Mouse (Mus musculus): Measurements from ENCODE around the gene Lin28a. TPM values are rescaled to one million over a fixed set of nuclear protein-coding genes. Genes with fewer than 3 reads are reported as not detected.

Lin28a gene
- total and polyA plus RNA-seq, 3 experiments: not detected

DNA sequence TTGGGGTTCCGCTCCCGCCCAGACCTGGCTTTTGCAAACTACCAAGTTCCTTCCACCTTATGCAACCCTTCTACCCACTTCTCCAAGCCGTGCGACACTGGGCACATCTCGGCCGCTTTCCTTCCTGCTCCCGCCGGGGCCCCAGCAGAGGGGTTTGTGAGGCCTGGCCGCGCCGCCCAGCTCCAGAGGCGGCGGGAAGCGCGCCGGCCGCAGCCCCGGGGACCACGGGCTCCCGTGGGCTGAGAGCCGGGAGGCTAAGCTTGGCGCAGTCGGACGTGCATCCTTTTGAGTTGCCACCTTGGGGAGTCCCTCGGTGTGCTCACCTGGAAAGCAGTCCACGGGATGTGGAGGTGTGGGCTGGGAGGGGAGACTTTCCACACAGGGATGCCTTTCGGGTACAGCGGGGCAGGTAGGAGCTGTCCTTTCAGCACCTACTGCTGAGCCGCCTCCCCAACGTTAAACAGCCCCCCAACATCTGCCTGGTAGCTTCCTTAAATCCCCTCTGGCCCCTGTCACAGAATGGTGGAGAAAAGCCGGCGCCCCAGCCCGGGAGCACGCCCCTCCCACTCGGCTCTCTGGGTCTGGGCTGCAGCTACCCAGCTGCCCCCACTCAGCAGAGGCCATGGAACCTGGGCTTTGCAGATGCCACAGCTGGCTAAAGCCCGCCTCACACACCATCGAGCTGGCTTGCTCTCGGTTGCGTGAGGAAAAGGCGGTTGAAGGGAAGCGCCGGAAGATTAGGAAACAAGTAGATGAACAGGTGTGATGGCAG, 50.3 kb downstream of the Lin28a start, which contains the start of gene Hmgn2:
Gene Hmgn2 (minus strand): TSS at position 501 of the 772 bp plus-strand sequence.
- Histone ChIP-seq H3K9ac (ENCODE audit: low read depth, low read length) (peak within 1 kb of the TSS; percentile 88), H3K27me3 (ENCODE audit: control insufficient read depth, insufficient read depth, low read length) (no peaks in the 10 kb centered on the region), H3K4me3 (peak within 1 kb of the TSS; percentile 99), H3K27ac (peak within 1 kb of the TSS; percentile 97), H3K79me2 (replicated peaks; ENCODE audit: control insufficient read depth, insufficient read depth, low read length) (no peaks in the 10 kb centered on the region), H3K4me1 (ENCODE audit: control insufficient read depth, insufficient read depth, low read length) (no peaks in the 10 kb centered on the region), H3K36me3 (ENCODE audit: control insufficient read depth, insufficient read depth, low read length) (peaks cover 7% of the 10 kb centered on the region)
- intact Hi-C loops (cut with DNase I): loop anchor here (2.0 kb wide), 1 partner anchor 32 kb away; the partner anchor contains the start of gene Dhdds
- WGBS: under 1% methylated on average over 42 of the region's 42 CpGs
- peak in 1 of 2 experiments; percentile 56 for DNase-seq
- TF ChIP-seq CTCF (IDR thresholded peaks at IDR 0.05): no peak
- TF ChIP-seq EP300 (IDR thresholded peaks at IDR 0.05; ENCODE audit: insufficient read depth, low read depth, low read length): no peak
- TF ChIP-seq POLR2A (IDR thresholded peaks at IDR 0.05; ENCODE audit: insufficient read depth, low read depth, low read length): no peak

DNA sequence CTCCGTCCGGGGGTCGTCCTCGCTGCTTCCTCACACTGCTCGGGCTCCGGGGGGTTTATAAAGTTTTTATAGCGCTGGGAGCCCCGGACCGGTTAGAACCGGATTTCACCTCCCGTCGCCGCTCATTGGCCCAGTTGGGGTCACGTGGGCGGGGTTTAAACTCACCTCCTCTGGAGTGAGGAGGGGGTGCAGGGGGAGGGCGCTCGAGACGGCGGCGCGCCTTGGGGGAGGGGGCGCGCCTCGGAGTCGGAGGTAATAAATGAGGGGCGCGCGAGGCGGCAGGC, 50.8 kb downstream of the Lin28a start:
- H3K4me3 ChIP-seq: peak overlapping the region; percentile 99
- WGBS: under 1% methylated on average over 28 of the region's 29 CpGs
- H3K27me3 ChIP-seq (ENCODE audit: control insufficient read depth, insufficient read depth, low read length): no peaks in the 10 kb centered on the region
- no peak for TF ChIP-seq CTCF (IDR thresholded peaks at IDR 0.05)
- no peak; the same call in none of the 2 replicates for TF ChIP-seq POLR2A (IDR thresholded peaks at IDR 0.05; ENCODE audit: insufficient read depth, low read depth, low read length)
- TF ChIP-seq EP300 (IDR thresholded peaks at IDR 0.05; ENCODE audit: insufficient read depth, low read depth, low read length): no peak
- H3K79me2 ChIP-seq (replicated peaks; ENCODE audit: control insufficient read depth, insufficient read depth, low read length): no peaks in the 10 kb centered on the region
- peak; percentile 84 to 90 for DNase-seq
- peak overlapping the region; percentile 88 for H3K9ac ChIP-seq (ENCODE audit: low read depth, low read length)
- peaks cover 7% of the 10 kb centered on the region for H3K36me3 ChIP-seq (ENCODE audit: control insufficient read depth, insufficient read depth, low read length)
- H3K4me1 ChIP-seq (ENCODE audit: control insufficient read depth, insufficient read depth, low read length): no peaks in the 10 kb centered on the region
- intact Hi-C loops (cut with DNase I): loop anchor here (2.0 kb wide), 2 partner anchors 33 to 37 kb away; partner anchors contain the start of gene Dhdds
- peak overlapping the region; percentile 97 for H3K27ac ChIP-seq

DNA sequence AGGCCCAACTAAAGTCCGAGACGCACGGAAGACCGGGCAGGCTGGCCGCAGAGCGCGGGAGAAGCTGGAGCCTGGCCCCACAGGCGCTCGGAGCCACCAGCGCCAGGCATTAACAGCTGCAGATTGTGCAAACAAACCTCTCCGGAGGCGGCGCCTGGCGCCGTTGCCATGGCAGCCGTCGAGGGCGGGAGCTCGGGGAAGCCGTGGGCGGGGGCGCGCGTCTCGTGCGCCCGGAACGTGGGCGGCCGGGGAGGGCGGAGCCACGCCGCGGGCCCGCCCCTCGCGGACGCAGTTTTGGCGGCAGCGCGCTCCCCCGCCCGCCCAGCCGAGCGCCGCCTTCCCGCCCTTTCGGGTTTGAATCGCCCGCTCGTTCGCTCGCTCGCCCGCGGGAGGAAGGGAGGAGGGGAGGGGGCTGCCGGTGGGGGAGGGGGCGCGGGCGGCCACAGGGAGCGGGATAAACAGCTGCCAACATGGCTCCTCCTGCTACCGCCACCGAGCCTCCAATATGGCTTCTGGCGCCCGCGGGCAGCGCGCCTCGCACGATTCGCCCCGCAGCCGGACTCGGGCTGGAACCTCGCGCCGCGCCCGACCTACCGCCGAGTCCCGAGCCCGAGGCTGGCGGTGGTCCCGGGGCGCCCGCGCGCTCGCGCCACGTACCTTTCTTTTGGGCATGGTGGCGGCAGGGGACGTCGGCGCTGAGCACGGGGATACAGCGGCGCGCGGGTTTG, 51.3 kb downstream of the Lin28a start:
- Histone ChIP-seq H3K79me2 (replicated peaks; ENCODE audit: control insufficient read depth, insufficient read depth, low read length) (no peaks in the 10 kb centered on the region), H3K9ac (ENCODE audit: low read depth, low read length) (peak overlapping the region; percentile 88), H3K36me3 (ENCODE audit: control insufficient read depth, insufficient read depth, low read length) (peaks cover 7% of the 10 kb centered on the region), H3K27ac (peak overlapping the region; percentile 97), H3K27me3 (ENCODE audit: control insufficient read depth, insufficient read depth, low read length) (no peaks in the 10 kb centered on the region), H3K4me3 (peak overlapping the region; percentile 99), H3K4me1 (ENCODE audit: control insufficient read depth, insufficient read depth, low read length) (no peaks in the 10 kb centered on the region)
- WGBS: under 1% methylated on average over 87 of the region's 101 CpGs
- DNase-seq: peak; percentile 99
- peak; percentile 38 for TF ChIP-seq CTCF (IDR thresholded peaks at IDR 0.05)
- TF ChIP-seq EP300 (IDR thresholded peaks at IDR 0.05; ENCODE audit: insufficient read depth, low read depth, low read length): 0 out of 2 replicates have a peak, but pooled peaks have one; percentile 29
- TF ChIP-seq POLR2A (IDR thresholded peaks at IDR 0.05; ENCODE audit: insufficient read depth, low read depth, low read length): peak; percentile 68
- intact Hi-C loops (cut with DNase I): loop anchor here (2.0 kb wide), 1 partner anchor 37 kb away; no protein-coding TSS in a partner anchor

DNA sequence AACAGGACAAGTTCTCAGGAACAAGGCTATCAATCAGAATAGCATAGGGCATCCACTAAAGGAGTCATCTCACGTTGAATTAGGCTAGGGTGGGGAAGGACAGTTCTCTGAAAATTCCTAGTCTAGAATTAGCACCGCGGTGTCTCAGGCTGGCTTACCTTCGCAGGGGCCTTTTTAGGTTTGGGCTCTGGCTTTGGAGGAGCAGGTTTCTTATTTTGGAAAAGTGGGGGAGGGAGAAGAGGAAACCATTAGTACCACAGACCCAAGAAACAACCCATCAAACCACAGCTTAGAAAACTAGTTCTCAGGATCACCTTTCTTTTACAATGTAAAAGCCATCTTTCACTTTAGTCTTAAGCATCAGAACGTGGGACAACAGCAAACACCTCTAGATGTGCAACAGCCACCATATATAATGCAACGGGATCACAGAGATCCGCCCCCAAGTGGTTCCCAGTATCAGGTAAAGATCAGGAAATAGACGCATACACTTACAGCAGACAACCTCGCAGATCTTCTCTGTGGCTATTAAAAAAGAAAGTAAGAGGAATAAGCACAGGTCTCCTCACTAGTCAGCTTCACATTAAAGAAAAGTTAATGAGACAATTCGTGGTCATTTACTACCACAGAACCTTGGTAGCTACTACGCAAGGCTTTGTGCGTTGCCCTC, 52.2 kb downstream of the Lin28a start:
- H3K4me3 ChIP-seq: peak overlapping the region; percentile 48
- no peaks in the 10 kb centered on the region for H3K27me3 ChIP-seq (ENCODE audit: control insufficient read depth, insufficient read depth, low read length)
- WGBS: 32% methylated on average over 12 of the region's 12 CpGs
- no peak for DNase-seq
- peaks cover 7% of the 10 kb centered on the region for H3K36me3 ChIP-seq (ENCODE audit: control insufficient read depth, insufficient read depth, low read length)
- TF ChIP-seq CTCF (IDR thresholded peaks at IDR 0.05): no peak
- no peak for TF ChIP-seq EP300 (IDR thresholded peaks at IDR 0.05; ENCODE audit: insufficient read depth, low read depth, low read length)
- TF ChIP-seq POLR2A (IDR thresholded peaks at IDR 0.05; ENCODE audit: insufficient read depth, low read depth, low read length): no peak
- H3K27ac ChIP-seq: peak overlapping the region; percentile 68
- intact Hi-C loops (cut with DNase I): loop anchor here (1.0 to 2.0 kb wide), 2 partner anchors 36 to 55 kb away; no protein-coding TSS in a partner anchor
- H3K9ac ChIP-seq (ENCODE audit: low read depth, low read length): peak overlapping the region; percentile 62
- H3K4me1 ChIP-seq (ENCODE audit: control insufficient read depth, insufficient read depth, low read length): no peaks in the 10 kb centered on the region
- no peaks in the 10 kb centered on the region for H3K79me2 ChIP-seq (replicated peaks; ENCODE audit: control insufficient read depth, insufficient read depth, low read length)

DNA sequence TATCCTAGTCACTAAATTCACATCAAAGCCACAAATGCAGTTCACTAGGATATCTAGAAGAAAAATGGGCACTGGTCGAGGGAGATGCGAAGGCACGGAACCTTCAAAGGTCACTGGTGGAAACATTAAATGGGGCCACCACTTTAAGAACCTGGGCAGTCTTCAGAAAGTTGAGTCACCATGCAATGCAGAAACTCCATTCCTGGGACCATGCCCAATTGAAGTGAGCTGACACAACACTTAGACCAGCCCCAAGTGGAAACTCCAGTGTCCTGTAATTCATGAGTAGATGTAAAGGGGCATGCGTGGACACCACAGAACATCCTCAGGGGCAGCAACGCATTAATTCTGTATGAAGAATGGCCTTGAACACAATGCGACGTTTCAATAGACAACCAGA, 56.1 kb downstream of the Lin28a start:
- TF ChIP-seq EP300 (IDR thresholded peaks at IDR 0.05; ENCODE audit: insufficient read depth, low read depth, low read length): no peak
- TF ChIP-seq CTCF (IDR thresholded peaks at IDR 0.05): no peak
- TF ChIP-seq POLR2A (IDR thresholded peaks at IDR 0.05; ENCODE audit: insufficient read depth, low read depth, low read length): no peak
- WGBS: 84% methylated on average over 7 of the region's 7 CpGs
- no peaks in the 10 kb centered on the region for H3K79me2 ChIP-seq (replicated peaks; ENCODE audit: control insufficient read depth, insufficient read depth, low read length)
- H3K27ac ChIP-seq: no peak overlapping the region
- DNase-seq: no peak
- intact Hi-C loops (cut with DNase I): no loop called here
- no peak overlapping the region for H3K4me3 ChIP-seq
- H3K9ac ChIP-seq (ENCODE audit: low read depth, low read length): no peak overlapping the region
- H3K27me3 ChIP-seq (ENCODE audit: control insufficient read depth, insufficient read depth, low read length): no peaks in the 10 kb centered on the region
- H3K36me3 ChIP-seq (ENCODE audit: control insufficient read depth, insufficient read depth, low read length): peaks cover 7% of the 10 kb centered on the region
- no peaks in the 10 kb centered on the region for H3K4me1 ChIP-seq (ENCODE audit: control insufficient read depth, insufficient read depth, low read length)
